Mouse (Mus musculus): ENCODE measurements around the gene Nsun4.
A peak's percentile ranks its signal among the peaks of the same experiment; 100 is the strongest.

Gene Nsun4

GRCm38 (mm10) chr4:116053399-116053961, at the start of gene Nsun4:
Gene Nsun4 (minus strand): TSS chr4:116053876.
- peak; percentile 54; the same call in 1 of the 2 replicates for TF ChIP-seq GATA4 (IDR thresholded peaks at IDR 0.05; ENCODE audit: insufficient replicate concordance, low read length)

- TF ChIP-seq GATA4 (IDR thresholded peaks at IDR 0.05; ENCODE audit: insufficient replicate concordance, low read length) = no peak
These were observed 47.3 kb upstream of the Nsun4 start for GRCm38 (mm10) chr4:116100959-116101358.

GRCm38 (mm10) chr4:116097211-116097610, 43.5 kb upstream of the Nsun4 start:
- TF ChIP-seq GATA4 (IDR thresholded peaks at IDR 0.05; ENCODE audit: insufficient replicate concordance, low read length) = no peak

- no peak for TF ChIP-seq GATA4 (IDR thresholded peaks at IDR 0.05; ENCODE audit: insufficient replicate concordance, low read length)
These were observed 42.6 kb upstream of the Nsun4 start for GRCm38 (mm10) chr4:116096291-116096690.

- no peak for TF ChIP-seq GATA4 (IDR thresholded peaks at IDR 0.05; ENCODE audit: insufficient replicate concordance, low read length)
These were observed 35.0 kb upstream of the Nsun4 start for GRCm38 (mm10) chr4:116088510-116089249.

GRCm38 (mm10) chr4:116077240-116078095, 23.8 kb upstream of the Nsun4 start:
- no peak for TF ChIP-seq GATA4 (IDR thresholded peaks at IDR 0.05; ENCODE audit: insufficient replicate concordance, low read length)

- no peak for TF ChIP-seq GATA4 (IDR thresholded peaks at IDR 0.05; ENCODE audit: insufficient replicate concordance, low read length)
These were observed 22.9 kb upstream of the Nsun4 start for GRCm38 (mm10) chr4:116076369-116077231.

- TF ChIP-seq GATA4 (IDR thresholded peaks at IDR 0.05; ENCODE audit: insufficient replicate concordance, low read length) = no peak
These were observed 22.1 kb upstream of the Nsun4 start for GRCm38 (mm10) chr4:116075631-116076368.

- peak; percentile 21; the same call in 1 of the 2 replicates for TF ChIP-seq GATA4 (IDR thresholded peaks at IDR 0.05; ENCODE audit: insufficient replicate concordance, low read length)
These were observed 21.4 kb upstream of the Nsun4 start, which contains the start of the genes Uqcrh and Lrrc41 for GRCm38 (mm10) chr4:116074861-116075620. Gene Uqcrh (minus strand): TSS chr4:116075071. Gene Lrrc41 (plus strand): TSS chr4:116075269.

GRCm38 (mm10) chr4:116074145-116074675, 20.5 kb upstream of the Nsun4 start:
- TF ChIP-seq GATA4 (IDR thresholded peaks at IDR 0.05; ENCODE audit: insufficient replicate concordance, low read length) = no peak

GRCm38 (mm10) chr4:116073146-116073545, 19.5 kb upstream of the Nsun4 start:
- TF ChIP-seq GATA4 (IDR thresholded peaks at IDR 0.05; ENCODE audit: insufficient replicate concordance, low read length) = no peak

GRCm38 (mm10) chr4:116070116-116070515, 16.4 kb upstream of the Nsun4 start:
- no peak for TF ChIP-seq GATA4 (IDR thresholded peaks at IDR 0.05; ENCODE audit: insufficient replicate concordance, low read length)

- no peak for TF ChIP-seq GATA4 (IDR thresholded peaks at IDR 0.05; ENCODE audit: insufficient replicate concordance, low read length)
These were observed 10.2 kb upstream of the Nsun4 start for GRCm38 (mm10) chr4:116063855-116064254.

All from liver, adult (tissue).